Mouse (Mus musculus): Measurements from ENCODE around the gene Ifi35. TPM values are rescaled to one million over a fixed set of nuclear protein-coding genes. Genes with fewer than 3 reads are reported as not detected.
"Not testable (repeated sequence)": the region's sequence is repeated elsewhere in the genome, so short reads cannot be mapped to it uniquely, and the experiment has no call there.

Gene Ifi35
- total RNA-seq, 2 experiments from 2014 or later = 7.0 to 7.2 TPM

GRCm38 (mm10) chr11:101442760-101443159 is 5.4 kb upstream of the Ifi35 start:
- intact Hi-C loops (cut with DNase I; ENCODE audit: low total_unique reads) = no loop called here
- DNase-seq = no peak

DNA sequence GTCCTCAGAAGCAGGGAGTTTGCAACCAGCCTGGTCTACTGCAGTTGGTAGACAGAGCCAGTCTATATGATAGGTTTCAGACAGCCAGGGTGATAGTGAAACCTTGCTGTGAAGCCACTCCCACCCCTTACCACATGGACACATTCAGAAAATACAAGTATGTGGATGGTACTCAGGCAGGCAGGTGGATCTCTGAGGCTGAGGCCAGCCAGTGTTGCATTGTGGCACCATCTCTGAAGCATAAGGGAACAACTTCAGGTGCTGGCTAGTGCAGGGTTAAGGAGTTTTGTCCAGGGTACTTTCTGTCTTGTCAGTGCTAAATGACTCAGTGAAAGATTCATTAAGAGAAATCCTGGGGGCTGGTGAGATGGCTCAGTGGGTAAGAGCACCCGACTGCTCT is 1.9 kb upstream of the Ifi35 start:
- intact Hi-C loops (cut with DNase I; ENCODE audit: low total_unique reads) = no loop called here

DNA sequence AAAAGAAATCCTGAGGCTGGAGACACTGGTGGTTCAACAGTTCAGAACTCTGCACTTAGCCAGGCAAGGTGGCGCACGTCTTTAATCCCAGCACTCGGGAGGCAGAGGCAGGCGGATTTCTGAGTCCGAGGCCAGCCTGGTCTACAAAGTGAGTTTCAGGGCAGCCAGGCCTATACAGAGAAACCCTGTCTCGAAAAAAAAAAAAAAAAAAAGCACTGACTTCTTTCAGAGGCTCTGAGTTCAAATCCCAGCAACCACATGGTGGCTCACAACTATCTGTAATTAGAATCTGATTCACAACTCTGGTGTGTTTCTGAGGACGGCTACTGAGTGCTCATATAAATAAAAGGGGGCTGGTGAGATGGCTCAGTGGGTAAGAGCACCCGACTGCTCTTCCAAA is 1.3 kb upstream of the Ifi35 start:
- intact Hi-C loops (cut with DNase I; ENCODE audit: low total_unique reads); DNase-seq: not testable (repeated sequence)

More for the DNA sequence above, 1.9 kb upstream of the Ifi35 start:
- no peak for DNase-seq

GRCm38 (mm10) chr11:101447786-101448185 is 421 bp upstream of the Ifi35 start:
- intact Hi-C loops (cut with DNase I; ENCODE audit: low total_unique reads) = no loop called here
- DNase-seq = no peak

DNA sequence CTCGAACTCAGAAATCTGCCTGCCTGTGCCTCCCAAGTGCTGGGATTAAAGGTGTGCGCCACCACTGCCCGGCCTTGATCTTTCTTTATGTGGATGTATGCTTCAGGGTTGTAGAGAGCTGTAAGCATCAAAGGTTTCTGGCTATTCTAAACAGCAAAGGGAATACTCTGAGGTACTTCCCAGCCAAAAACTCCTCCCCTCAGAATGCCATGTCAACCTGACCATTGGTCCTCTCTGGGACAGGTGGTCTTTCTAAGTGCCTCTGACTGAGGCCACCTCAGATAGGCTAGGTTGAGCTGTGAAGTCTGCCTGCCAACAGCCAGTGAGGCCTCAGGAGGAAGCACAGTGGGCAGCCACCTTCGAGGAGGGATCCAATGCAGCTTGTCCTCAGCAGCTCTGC is 692 bp downstream of the Ifi35 start:
- intact Hi-C loops (cut with DNase I; ENCODE audit: low total_unique reads) = no loop called here
- no peak for DNase-seq

- intact Hi-C loops (cut with DNase I; ENCODE audit: low total_unique reads); DNase-seq: not testable (repeated sequence)
Observed at GRCm38 (mm10) chr11:101449596-101449995, 1.4 kb downstream of the Ifi35 start.

- intact Hi-C loops (cut with DNase I; ENCODE audit: low total_unique reads) = loop anchor here (10.0 kb wide), 1 partner anchor 1544 kb away; no protein-coding TSS in a partner anchor
- no peak for DNase-seq
Observed at GRCm38 (mm10) chr11:101450394-101450793, 2.2 kb downstream of the Ifi35 start.

GRCm38 (mm10) chr11:101451536-101451935 is 3.3 kb downstream of the Ifi35 start:
- no peak for DNase-seq
- intact Hi-C loops (cut with DNase I; ENCODE audit: low total_unique reads) = loop anchor here (10.0 kb wide), 1 partner anchor 1543 kb away; no protein-coding TSS in a partner anchor

DNA sequence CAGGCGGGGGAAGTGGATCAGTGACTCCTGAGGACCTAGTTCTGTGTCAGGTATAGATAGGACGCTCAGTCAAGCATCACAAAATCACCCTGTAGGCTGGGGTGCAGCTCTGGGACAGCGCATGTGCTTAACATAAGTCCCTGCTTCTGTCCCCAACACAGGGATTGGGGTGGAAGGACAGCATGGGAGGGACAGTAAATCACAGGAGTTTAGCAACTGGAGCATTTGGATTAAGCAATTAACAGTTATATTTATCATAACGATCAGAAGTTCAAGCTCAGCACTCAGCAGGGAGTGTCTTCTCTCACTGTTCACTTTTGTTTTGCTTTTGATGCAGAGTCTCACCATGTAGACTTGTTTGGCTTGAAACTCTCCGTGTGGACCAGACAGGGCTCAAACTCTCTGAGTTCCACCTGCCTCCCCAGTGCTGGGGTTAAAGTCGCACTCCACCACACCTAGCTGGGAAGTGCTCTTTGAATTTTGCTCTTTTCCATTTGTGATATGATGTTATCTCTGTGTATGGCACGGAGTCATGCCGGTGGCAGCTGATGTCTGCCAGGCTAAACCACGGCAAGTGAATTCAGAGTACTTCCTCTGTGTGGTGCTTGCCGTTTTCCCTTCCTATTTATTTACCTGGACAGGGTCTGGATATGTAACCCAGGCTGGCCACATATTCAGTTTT is 4.0 kb downstream of the Ifi35 start:
- intact Hi-C loops (cut with DNase I; ENCODE audit: low total_unique reads) = loop anchor here (10.0 kb wide), 1 partner anchor 1543 kb away; no protein-coding TSS in a partner anchor
- no peak for DNase-seq

- intact Hi-C loops (cut with DNase I; ENCODE audit: low total_unique reads) = loop anchor here (10.0 kb wide), 1 partner anchor 1540 kb away; no protein-coding TSS in a partner anchor
- no peak for DNase-seq
Observed at GRCm38 (mm10) chr11:101454702-101455101, 6.5 kb downstream of the Ifi35 start.

- intact Hi-C loops (cut with DNase I; ENCODE audit: low total_unique reads) = loop anchor here (10.0 kb wide), 1 partner anchor 1539 kb away; no protein-coding TSS in a partner anchor
Observed at GRCm38 (mm10) chr11:101455627-101456026, 7.4 kb downstream of the Ifi35 start.

GRCm38 (mm10) chr11:101457631-101458030 is 9.4 kb downstream of the Ifi35 start:
- no peak for DNase-seq
- intact Hi-C loops (cut with DNase I; ENCODE audit: low total_unique reads) = loop anchor here (10.0 kb wide), 1 partner anchor 1537 kb away; no protein-coding TSS in a partner anchor

More at GRCm38 (mm10) chr11:101455627-101456026, 7.4 kb downstream of the Ifi35 start:
- DNase-seq = no peak

DNA sequence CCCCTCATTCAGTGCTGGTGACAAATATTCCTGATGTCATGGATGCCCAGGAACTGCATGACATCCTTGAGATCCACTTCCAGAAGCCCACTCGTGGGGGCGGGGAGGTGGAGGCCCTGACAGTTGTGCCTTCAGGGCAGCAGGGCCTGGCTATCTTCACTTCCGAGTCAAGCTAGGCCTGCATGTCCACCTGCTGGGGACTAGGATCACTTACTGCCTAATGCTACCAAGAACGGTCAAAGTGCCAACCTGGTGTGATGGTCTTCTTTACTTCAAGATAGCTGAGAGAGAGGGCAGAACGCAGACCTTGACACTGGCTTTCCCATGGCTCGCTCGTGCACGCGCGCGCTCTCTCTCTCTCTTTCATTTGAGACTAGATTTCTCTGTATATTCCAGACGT is 10.0 kb downstream of the Ifi35 start:
- no peak for DNase-seq
- intact Hi-C loops (cut with DNase I; ENCODE audit: low total_unique reads) = loop anchor here (10.0 kb wide), 1 partner anchor 1537 kb away; no protein-coding TSS in a partner anchor

DNA sequence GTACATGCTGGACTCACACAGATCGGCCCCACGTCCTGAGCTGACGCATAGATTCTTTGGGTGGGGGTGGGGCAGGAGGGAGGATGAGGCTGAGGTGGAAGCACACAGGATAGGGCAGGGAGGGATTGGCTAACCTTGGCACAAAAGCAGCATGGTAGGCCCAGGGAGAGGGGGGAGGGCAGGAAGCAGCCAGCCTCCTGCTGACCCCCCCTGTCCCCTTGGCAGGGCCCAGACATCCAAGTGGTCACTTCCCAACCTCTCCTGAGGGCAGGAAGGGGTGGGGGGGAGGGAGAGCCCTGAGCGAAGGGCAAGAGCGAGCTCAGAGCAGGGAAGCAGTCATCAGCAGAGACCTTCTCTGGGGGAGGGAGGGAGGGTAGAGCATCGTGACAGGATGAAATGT is 11.5 kb downstream of the Ifi35 start:
- DNase-seq = no peak
- intact Hi-C loops (cut with DNase I; ENCODE audit: low total_unique reads) = loop anchor here (10.0 kb wide), 1 partner anchor 1535 kb away; no protein-coding TSS in a partner anchor

DNA sequence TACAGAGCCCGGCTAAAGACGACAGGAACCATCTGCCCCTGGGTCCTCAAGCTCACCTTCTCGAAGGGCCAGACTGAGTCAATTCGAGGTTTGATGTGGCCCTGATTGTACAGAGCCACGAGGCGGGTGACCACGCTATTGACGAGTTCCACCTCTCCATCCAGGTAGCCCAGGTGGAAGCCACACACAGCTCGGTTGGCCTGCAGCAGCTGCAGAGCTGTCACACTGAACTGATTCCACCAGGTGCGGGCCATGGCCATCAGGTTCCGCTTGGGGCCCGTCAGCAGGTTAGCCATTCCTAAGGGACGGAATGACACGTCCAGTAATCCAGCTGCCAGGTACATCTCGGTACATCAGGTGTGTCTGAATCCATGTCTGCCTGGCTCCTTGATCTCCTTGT is 12.1 kb downstream of the Ifi35 start:
- intact Hi-C loops (cut with DNase I; ENCODE audit: low total_unique reads) = no loop called here
- no peak for DNase-seq

DNA sequence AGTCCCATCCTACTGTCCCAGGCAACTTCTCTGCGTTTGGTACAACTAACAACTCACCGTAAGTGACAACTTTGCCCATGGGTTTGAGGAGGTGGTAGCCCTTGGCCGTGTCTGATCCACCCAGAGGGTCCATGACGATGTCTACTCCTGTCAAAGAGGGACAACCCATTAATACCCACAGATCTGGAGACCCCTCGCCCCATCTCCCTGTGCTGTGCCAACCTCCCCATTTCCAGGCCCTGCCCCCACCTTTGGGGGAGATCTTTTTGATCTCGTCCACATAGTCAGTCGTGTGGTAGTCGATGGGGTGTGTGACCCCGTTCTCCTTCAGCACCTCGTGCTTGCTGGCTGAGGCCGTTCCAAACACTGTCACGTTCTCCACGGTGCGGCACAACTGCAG is 13.9 kb downstream of the Ifi35 start:
- no peak for DNase-seq
- intact Hi-C loops (cut with DNase I; ENCODE audit: low total_unique reads) = no loop called here

DNA sequence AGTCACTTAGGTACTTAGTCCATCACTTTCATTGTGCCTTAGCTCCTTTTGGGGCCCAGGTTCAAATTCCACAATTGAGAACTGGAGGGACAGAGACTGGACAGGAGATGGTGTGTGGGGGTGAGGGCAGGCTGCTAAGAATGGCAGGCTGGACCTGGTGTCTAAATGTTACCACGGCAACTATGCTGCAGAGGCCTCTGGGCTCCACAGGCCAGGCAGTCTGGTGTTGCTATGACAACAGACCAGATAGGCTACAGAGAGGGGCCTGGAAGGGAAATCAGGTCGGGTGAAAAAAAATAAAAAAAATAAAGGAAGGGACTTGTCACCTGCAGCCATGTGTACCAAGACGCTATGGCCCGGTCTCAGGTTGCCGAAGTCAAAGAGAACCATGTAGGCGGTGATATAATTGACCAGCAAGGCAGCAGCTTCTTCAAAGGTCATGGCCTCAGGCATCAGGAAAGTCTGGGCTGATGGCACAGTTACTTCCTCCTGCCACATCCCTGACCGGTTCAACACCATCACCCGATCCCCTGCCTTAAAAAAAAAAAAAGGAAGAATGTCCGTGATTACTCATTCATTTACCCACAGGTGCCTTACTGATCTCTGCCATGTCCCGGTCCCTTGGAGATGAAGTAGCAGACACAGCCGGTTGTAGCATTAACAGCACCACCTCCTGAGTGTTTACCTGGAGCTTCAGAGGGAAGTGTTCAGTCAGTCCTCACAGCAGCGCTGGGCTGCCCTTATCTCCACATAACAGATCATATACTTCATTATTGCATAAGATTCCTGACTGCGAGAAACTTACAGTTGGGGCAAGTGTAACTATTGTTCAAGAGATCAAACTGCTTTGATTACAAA is 14.6 kb downstream of the Ifi35 start:
- no peak for DNase-seq
- intact Hi-C loops (cut with DNase I; ENCODE audit: low total_unique reads) = no loop called here

- intact Hi-C loops (cut with DNase I; ENCODE audit: low total_unique reads) = no loop called here
Observed at GRCm38 (mm10) chr11:101464211-101465100, 16.2 kb downstream of the Ifi35 start, which contains the start of gene Rnd2. Rnd2 (plus strand) TSS chr11:101464999.

More at GRCm38 (mm10) chr11:101464211-101465100, 16.2 kb downstream of the Ifi35 start, which contains the start of gene Rnd2:
- peak; percentile 21 for DNase-seq

Data from gastrocnemius, postnatal 14 days (tissue).